Mouse (Mus musculus): Measurements from ENCODE around the gene Olfr1325.
"Not testable (repeated sequence)": the region's sequence is repeated elsewhere in the genome, so short reads cannot be mapped to it uniquely, and the experiment has no call there.

Olfr1325 gene

GRCm38 (mm10) chrX:74592379-74592778, at the start of gene Olfr1325:
Olfr1325 (plus strand) TSS chrX:74592679.
- no peak for DNase-seq (ENCODE audit: low spot score)

GRCm38 (mm10) chrX:74574788-74575187, 17.7 kb upstream of the Olfr1325 start, which contains the start of gene Olfr1326-ps1:
Olfr1326-ps1 (minus strand) TSS chrX:74574888.
- no peak for DNase-seq (ENCODE audit: low spot score)

GRCm38 (mm10) chrX:74645466-74646323, 53.2 kb downstream of the Olfr1325 start, which contains the start of gene Gm5640:
Gm5640 (minus strand) TSS chrX:74645635.
- not testable (repeated sequence) for DNase-seq (ENCODE audit: low spot score)

DNA sequence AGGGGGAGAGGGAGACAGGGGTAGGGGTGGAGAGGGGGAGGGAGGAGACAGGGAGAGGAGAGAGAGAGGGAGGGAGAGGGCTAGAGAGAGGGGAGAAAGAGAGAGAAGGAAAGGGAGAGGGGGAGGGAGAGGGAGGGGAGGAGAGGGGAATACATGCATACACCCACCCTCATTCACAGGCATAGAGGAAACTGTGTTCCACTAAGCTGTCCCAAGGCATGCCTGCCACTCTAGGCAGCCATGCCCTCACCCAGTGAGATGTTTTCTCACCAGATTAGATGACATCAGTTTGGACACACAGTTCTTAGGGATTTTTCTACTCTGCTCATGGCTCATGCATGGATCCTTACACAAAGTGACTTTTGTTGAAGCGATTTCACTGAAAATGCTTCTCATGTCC, 53.9 kb downstream of the Olfr1325 start:
- not testable (repeated sequence) for DNase-seq (ENCODE audit: low spot score)

All from ovary, postnatal 36 days (tissue).